Mouse (Mus musculus) gastrocnemius, adult 8-10 months (tissue): Measurements from ENCODE around the gene Ssna1. TPM values are rescaled to one million over a fixed set of nuclear protein-coding genes. Genes with fewer than 3 reads are reported as not detected.

Source experiments
- DNase-seq, 2 experiments: peaks; one replicate each; pipeline ENCODE4 v3.0.0; 2022; ENCODE audit warnings: low spot score in 2 of 2
- total RNA-seq, 4 experiments: library from RNA; stranded (reverse); gene quantifications; 2 replicates each; pipeline ENCODE4 v1.2.4; 2022

The Ssna1 gene
- total RNA-seq, 4 experiments from 2014 or later, result 29.0 to 36.4 (median 31.2) TPM

DNA sequence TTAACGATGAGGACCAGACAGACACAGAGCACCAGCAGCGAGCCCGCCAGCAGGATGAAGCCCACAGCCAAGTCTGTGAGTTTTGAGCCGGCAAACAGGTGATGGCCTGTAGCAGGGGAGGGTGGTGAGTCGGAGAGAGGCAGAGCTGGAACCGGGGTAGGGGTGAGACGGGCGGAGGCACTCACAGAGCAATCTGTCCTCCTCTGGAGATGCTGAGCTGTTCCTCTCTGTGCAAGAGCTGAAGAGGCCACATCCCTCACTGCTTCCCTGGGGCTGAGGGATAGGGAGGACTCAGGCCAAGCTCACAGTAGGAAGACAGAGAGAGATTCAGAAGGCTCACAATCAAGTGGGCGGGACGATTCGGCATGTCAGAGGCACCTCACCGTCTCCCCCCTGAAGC, 41.2 kb downstream of the Ssna1 start:
- no peak for DNase-seq

GRCm38 (mm10) chr2:25230581-25230980, 41.7 kb downstream of the Ssna1 start:
- DNase-seq, result no peak

- no peak for DNase-seq
Measured at GRCm38 (mm10) chr2:25229582-25229981, 42.7 kb downstream of the Ssna1 start.

DNA sequence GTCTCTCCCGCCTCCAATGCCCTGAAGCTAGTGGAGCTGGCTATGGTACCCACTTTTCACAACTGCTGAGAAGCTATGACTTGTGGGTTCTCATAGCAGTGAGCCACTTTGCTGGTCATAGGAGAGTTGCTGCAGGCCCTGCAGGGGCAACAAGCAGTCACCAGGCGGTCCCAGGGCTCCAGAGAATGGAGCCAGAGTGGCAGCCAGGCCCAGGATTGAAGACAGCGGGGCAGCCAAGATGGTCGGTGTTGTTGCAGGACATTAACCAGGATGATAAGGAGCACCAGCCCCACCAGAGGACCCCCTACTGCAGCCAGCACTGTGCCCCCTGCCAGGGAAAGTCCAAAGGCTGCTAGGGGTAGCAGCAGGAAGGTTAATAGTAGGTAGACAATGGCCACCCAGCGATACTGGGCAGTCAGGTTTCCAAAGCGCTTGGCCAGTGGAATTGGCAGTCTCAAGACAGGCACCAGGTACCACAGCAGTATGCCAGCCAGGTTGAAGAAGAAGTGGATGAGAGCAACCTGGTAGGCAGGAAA, 43.2 kb downstream of the Ssna1 start:
- DNase-seq, result peak in 1 of 2 experiments; percentile 21

DNA sequence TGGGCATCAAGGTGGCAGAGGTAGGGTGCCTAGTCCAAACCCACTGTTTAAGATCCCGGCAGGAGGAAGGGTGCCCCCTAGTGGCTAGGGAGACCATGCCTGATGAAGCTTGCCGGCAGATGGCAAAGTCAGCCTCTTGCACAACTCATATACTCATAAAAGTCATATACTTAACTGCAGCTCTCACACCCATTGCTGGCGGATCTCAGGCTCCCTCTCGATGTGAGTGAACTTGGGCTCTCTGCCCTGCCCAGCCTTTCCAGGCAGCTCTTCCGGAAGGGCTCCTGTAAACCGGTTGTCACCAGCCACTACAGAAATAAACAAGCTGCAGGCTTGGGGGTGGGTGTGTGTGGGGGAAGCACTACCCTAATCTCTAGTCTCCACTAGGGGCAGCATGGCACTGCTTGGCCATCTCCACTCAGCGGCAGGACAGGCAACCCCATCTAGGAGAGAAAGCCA, 43.8 kb downstream of the Ssna1 start:
- peak; percentile 80 to 87 for DNase-seq

DNA sequence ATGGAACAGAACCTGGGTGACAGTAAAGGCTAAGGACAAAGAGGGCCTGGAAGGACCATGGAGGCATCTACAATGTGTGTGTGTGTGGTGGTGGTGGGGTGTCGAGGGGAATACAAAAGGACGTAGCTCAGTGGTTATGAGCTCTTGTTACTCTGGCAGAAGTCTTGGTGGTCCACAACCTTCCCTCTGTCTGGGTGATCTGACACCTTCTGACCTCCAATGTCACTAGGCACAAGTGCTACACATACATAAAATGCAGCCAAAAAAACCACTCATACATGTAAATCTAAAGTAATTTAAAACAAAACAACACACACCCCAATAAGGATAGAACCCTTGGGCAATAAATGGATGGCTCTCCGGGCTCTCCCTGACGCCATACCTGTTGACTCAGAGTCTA, 44.8 kb downstream of the Ssna1 start:
- DNase-seq, result no peak

- peak; percentile 45 to 62 for DNase-seq
Measured at GRCm38 (mm10) chr2:25226864-25227263, 45.4 kb downstream of the Ssna1 start.

DNA sequence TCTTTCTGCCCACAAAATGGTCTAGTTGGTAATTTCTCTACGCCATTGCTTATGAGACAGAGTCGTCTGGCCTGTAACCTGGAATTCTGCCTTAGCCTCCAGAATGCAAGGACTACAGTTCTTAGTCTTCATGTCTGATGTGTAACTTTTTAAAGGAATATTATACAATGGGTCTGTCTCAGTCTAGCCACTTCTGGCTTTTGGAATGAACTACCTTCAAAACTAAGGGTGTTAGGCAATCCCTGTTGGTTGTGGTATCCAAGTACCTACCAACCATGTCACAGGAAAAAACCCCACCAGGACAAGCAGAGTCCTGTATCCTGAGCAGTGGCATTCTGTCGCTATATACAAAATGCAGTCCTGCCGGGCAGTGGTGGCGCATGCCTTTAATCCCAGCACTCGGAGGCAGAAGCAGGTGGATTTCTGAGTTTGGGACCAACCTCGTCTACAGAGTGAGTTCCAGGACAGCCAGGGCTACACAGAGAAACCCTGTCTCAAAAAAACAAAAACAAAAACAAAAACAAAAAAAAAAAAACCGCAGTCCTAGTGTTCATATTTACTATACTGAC, 46.3 kb downstream of the Ssna1 start:
- no peak for DNase-seq

- peak; percentile 99 for DNase-seq
Measured at GRCm38 (mm10) chr2:25224766-25225752, 47.2 kb downstream of the Ssna1 start.

DNA sequence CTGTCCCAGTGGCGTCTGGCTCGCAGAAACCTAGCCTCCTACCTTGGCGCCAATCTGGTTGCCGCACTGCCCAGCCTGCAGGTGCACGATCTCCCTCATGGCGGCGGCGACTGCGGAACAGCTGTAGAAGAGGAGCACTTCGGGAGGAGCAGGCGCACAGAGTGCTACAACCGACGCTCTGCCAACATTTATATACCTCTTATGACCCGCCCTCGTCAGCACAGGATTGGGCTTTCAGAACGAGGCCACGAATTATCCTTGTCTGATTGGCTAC, 47.8 kb downstream of the Ssna1 start, which contains the start of gene Tubb4b:
Gene Tubb4b, minus strand, starts transcription at position 211 of the 274 bp plus-strand sequence.
- DNase-seq, result no peak

GRCm38 (mm10) chr2:25223681-25224491, 48.4 kb downstream of the Ssna1 start:
- peak; percentile 80 to 87 for DNase-seq

DNA sequence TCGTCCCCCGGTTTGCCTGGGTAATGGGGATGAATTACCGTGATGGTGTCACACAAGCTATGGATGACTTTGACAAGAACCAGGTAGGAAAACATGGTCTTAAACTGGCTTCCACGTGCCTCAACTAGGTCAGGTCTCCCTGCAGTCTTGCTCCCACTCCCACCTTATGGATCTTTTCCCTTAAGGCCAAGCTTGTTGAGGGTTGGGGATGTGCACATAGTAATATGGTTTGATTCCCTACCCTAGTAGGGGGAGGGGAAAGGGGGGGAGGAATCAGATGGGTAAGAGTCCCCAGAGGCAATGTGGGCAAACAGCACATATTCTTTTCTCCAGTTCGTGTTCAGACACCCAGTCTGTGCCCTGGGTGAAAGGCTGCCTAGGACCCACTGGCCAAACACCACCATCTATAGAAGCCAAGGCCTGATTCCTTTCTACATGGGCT, 50.9 kb downstream of the Ssna1 start:
- no peak for DNase-seq

Other genes starting within 250 kb of the Ssna1 start
- 1 to 10 TPM; 5.6 to 8.4 (median 7.2) TPM for gene Nsmf, start 218.1 kb downstream of the Ssna1 start, total RNA-seq
- gene Entpd8, start 192.1 kb downstream of the Ssna1 start, total RNA-seq, result not detected
- gene Noxa1, start 177.3 kb downstream of the Ssna1 start, total RNA-seq, result not detected
- 1 to 10 TPM; 3.0 to 7.1 (median 5.9) TPM for gene Nrarp, start 91.7 kb downstream of the Ssna1 start, total RNA-seq
- gene Tor4a, start 75.6 kb downstream of the Ssna1 start, total RNA-seq, result under 1 TPM; 0.48 to 0.92 (median 0.76) TPM
- 10 to 100 TPM; 20.8 to 28.3 (median 22.6) TPM for gene Nelfb, start 60.9 kb downstream of the Ssna1 start, total RNA-seq
- not detected for gene Stpg3, start 57.8 kb downstream of the Ssna1 start, total RNA-seq
- gene Fam166a, start 53.7 kb downstream of the Ssna1 start, total RNA-seq, result not detected
- gene Tubb4b, start 47.7 kb downstream of the Ssna1 start, total RNA-seq, result 100 to 1,000 TPM; 228 to 239 (median 232) TPM
- gene Slc34a3, start 38.1 kb downstream of the Ssna1 start, total RNA-seq, result not detected
- gene Rnf224, start 35.7 kb downstream of the Ssna1 start, total RNA-seq, result not detected
- under 1 TPM; 0.36 to 0.87 (median 0.69) TPM for gene Rnf208, start 30.2 kb downstream of the Ssna1 start, total RNA-seq
- not detected for gene Cysrt1, start 30.0 kb downstream of the Ssna1 start, total RNA-seq
- gene AL732309.1, start 25.6 kb downstream of the Ssna1 start, total RNA-seq, result 1 to 10 TPM in 2 of 4 experiments, under 1 TPM in 2; 0.54 to 1.8 (median 1.2) TPM
- gene Tmem203, start 17.0 kb downstream of the Ssna1 start, total RNA-seq, result 10 to 100 TPM; 11.7 to 14.1 (median 13.1) TPM
- gene Tprn, start 9.8 kb downstream of the Ssna1 start, total RNA-seq, result 1 to 10 TPM; 2.0 to 5.3 (median 2.6) TPM
- 10 to 100 TPM; 30.4 to 33.4 (median 31.3) TPM for gene Anapc2, start within 50 bp of the Ssna1 start, total RNA-seq
- gene Tmem210, start 15.7 kb upstream of the Ssna1 start, total RNA-seq, result not detected
- gene Lrrc26, start 17.5 kb upstream of the Ssna1 start, total RNA-seq, result not detected
- gene Grin1, start 46.7 kb upstream of the Ssna1 start, total RNA-seq, result not detected
- gene Man1b1, start 59.9 kb upstream of the Ssna1 start, total RNA-seq, result 10 to 100 TPM; 13.9 to 15.0 (median 14.4) TPM
- gene Dpp7, start 83.9 kb upstream of the Ssna1 start, total RNA-seq, result 10 to 100 TPM; 12.8 to 20.3 (median 16.7) TPM
- 10 to 100 TPM in 1 of 4 experiments, 1 to 10 TPM in 3; 3.6 to 11.9 (median 4.8) TPM for gene Uap1l1, start 93.2 kb upstream of the Ssna1 start, total RNA-seq
- gene Sapcd2, start 99.9 kb upstream of the Ssna1 start, total RNA-seq, result not detected
- 1 to 10 TPM; 3.8 to 8.0 (median 6.2) TPM for gene Entpd2, start 123.4 kb upstream of the Ssna1 start, total RNA-seq
- gene Npdc1, start 126.9 kb upstream of the Ssna1 start, total RNA-seq, result 10 to 100 TPM; 12.6 to 19.9 (median 15.7) TPM
- gene Fut7, start 150.8 kb upstream of the Ssna1 start, total RNA-seq, result not detected
- gene Abca2, start 156.3 kb upstream of the Ssna1 start, total RNA-seq, result 10 to 100 TPM; 14.6 to 19.4 (median 16.0) TPM
- gene Clic3, start 184.4 kb upstream of the Ssna1 start, total RNA-seq, result 1 to 10 TPM in 1 of 4 experiments, under 1 TPM in 2, not detected in 1; 0.64 to 1.1 (median 0.77) TPM
- gene Paxx, start 188.7 kb upstream of the Ssna1 start, total RNA-seq, result 10 to 100 TPM; 11.2 to 15.0 (median 14.9) TPM
- not detected for gene Ptgds, start 197.6 kb upstream of the Ssna1 start, total RNA-seq
- gene Lcn12, start 221.5 kb upstream of the Ssna1 start, total RNA-seq, result not detected
- 100 to 1,000 TPM in 1 of 4 experiments, 10 to 100 TPM in 3; 83.3 to 100 (median 89.7) TPM for gene Fbxw5, start 228.3 kb upstream of the Ssna1 start, total RNA-seq
- gene C8g, start 229.3 kb upstream of the Ssna1 start, total RNA-seq, result 1 to 10 TPM; 1.0 to 1.8 (median 1.6) TPM